Mouse (Mus musculus) spleen, adult 2 months (tissue): Measurements from ENCODE around the gene Fzd4. TPM values are rescaled to one million over a fixed set of nuclear protein-coding genes. Genes with fewer than 3 reads are reported as not detected.

ENCODE experiments used
- DNase-seq, 2 experiments: peaks; one replicate each; pipeline versions ENCODE4 v3.0.0 to v3.0.0-alpha.2; 2012 to 2021; ENCODE audit warnings: low spot score in 2 of 2, low read depth in 1 of 2
- H3K27ac ChIP-seq: fragments of 200-500 bp; 2 replicates; pipeline ENCODE4 v1.5.1; 2012; ENCODE audit warnings: low read length, inconsistent platforms; ENCODE audit not compliant: insufficient read depth
- H3K27me3 ChIP-seq: fragments of 200-500 bp; 2 replicates; pipeline ENCODE4 v1.6.1; 2012; ENCODE audit warnings: mild to moderate bottlenecking, moderate library complexity, low read length, inconsistent platforms; ENCODE audit not compliant: control insufficient read depth, insufficient read depth
- H3K36me3 ChIP-seq: fragments of 200-500 bp; 2 replicates; pipeline ENCODE4 v1.6.1; 2012; ENCODE audit warnings: mild to moderate bottlenecking, low read length, inconsistent platforms; ENCODE audit not compliant: control insufficient read depth, insufficient read depth
- H3K4me1 ChIP-seq: fragments of 200-500 bp; 2 replicates; pipeline ENCODE4 v1.6.1; 2011; ENCODE audit warnings: inconsistent platforms; ENCODE audit not compliant: control insufficient read depth, insufficient read depth, insufficient read length
- H3K4me3 ChIP-seq: fragments of 200-500 bp; 2 replicates; pipeline ENCODE4 v1.5.1; 2011; ENCODE audit warnings: mild to moderate bottlenecking, inconsistent platforms; ENCODE audit not compliant: insufficient read depth, insufficient read length; ENCODE audit errors: extremely low read depth
- CTCF ChIP-seq: fragments of 200-500 bp; IDR thresholded peaks from 2 replicates; pipeline ENCODE4 v1.5.1; 2011; ENCODE audit warnings: mild to moderate bottlenecking, inconsistent platforms; ENCODE audit not compliant: insufficient read depth, insufficient read length, insufficient replicate concordance; ENCODE audit errors: extremely low read depth
- POLR2A ChIP-seq: fragments of 200-500 bp; IDR thresholded peaks from 2 replicates; pipeline ENCODE4 v1.6.1; 2011; ENCODE audit warnings: low read depth, low read length, inconsistent platforms
- WGBS: fragments of 180-500 bp; shearing (Covaris S2); methylation state at CpG from one replicate; pipeline ENCODE4 v1.1.7; 2018; 5-methylcytosine and 5-hydroxymethylcytosine counted together
- polyA plus RNA-seq: library from polyadenylated mRNA; depleted of rRNA; stranded (reverse); fragments of >200 nt; gene quantifications from 2 replicates; pipeline ENCODE4 v1.2.3, GENCODE M21; 2012

Fzd4 gene
- polyA plus RNA-seq, 1 experiment = 1.9 TPM

- H3K27ac ChIP-seq = no peak overlapping the region
- peaks cover 9% of the 10 kb centered on the region for H3K27me3 ChIP-seq
- TF ChIP-seq CTCF (no peak), POLR2A (no peak)
- peaks cover 5% of the 10 kb centered on the region; the same call in 1 of the 2 replicates for H3K4me1 ChIP-seq
- no peak overlapping the region for H3K4me3 ChIP-seq
- no peaks in the 10 kb centered on the region for H3K36me3 ChIP-seq
- 89% methylated on average over 24 of the region's 24 CpGs for WGBS
- no peak for DNase-seq
Observed at GRCm38 (mm10) chr7:89407006-89407940, 3.1 kb downstream of the Fzd4 start.

GRCm38 (mm10) chr7:89410294-89410693, 6.1 kb downstream of the Fzd4 start:
- Histone ChIP-seq H3K27me3 (no peaks in the 10 kb centered on the region; the same call in 1 of the 2 replicates), H3K36me3 (no peaks in the 10 kb centered on the region), H3K27ac (no peak overlapping the region), H3K4me1 (no peaks in the 10 kb centered on the region; the same call in 1 of the 2 replicates), H3K4me3 (no peak overlapping the region)
- no peak for TF ChIP-seq CTCF
- TF ChIP-seq POLR2A = no peak
- 85% methylated on average over 4 of the region's 4 CpGs for WGBS
- DNase-seq = no peak

DNA sequence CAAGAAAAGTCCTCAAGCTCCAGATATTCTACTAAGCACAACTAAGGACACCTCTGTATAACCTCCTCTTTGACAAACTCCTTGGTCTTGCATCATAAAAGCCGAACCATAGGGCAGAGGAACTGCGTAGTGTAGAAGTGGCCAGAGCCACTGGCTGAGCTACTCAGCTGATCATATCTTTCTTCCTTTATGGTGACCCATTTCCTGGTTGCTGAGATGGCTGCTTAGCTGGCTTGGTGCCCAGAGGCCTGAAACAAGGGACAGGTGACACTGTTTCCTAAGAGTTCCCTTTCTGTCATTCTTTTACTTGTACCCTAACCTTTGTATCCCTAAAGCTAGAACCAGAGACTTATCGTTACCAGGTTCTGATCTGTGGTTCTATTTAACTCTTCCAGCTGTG, 7.2 kb downstream of the Fzd4 start:
- H3K27ac ChIP-seq = no peak overlapping the region
- no peaks in the 10 kb centered on the region for H3K36me3 ChIP-seq
- TF ChIP-seq CTCF (no peak), POLR2A (no peak)
- no peaks in the 10 kb centered on the region; the same call in 1 of the 2 replicates for H3K4me1 ChIP-seq
- no peak overlapping the region for H3K4me3 ChIP-seq
- DNase-seq = no peak
- H3K27me3 ChIP-seq = no peaks in the 10 kb centered on the region
- 37% methylated on average over 3 of the region's 3 CpGs for WGBS

- 73% methylated on average over 7 of the region's 7 CpGs for WGBS
- no peak overlapping the region for H3K27ac ChIP-seq
- DNase-seq = no peak
- no peaks in the 10 kb centered on the region for H3K27me3 ChIP-seq
- no peaks in the 10 kb centered on the region for H3K36me3 ChIP-seq
- TF ChIP-seq POLR2A (no peak), CTCF (no peak)
- no peak overlapping the region for H3K4me3 ChIP-seq
- no peaks in the 10 kb centered on the region; the same call in 1 of the 2 replicates for H3K4me1 ChIP-seq
Observed at GRCm38 (mm10) chr7:89412094-89412493, 7.9 kb downstream of the Fzd4 start.

- no peaks in the 10 kb centered on the region; the same call in 1 of the 2 replicates for H3K4me1 ChIP-seq
- WGBS = 72% methylated on average over 4 of the region's 4 CpGs
- H3K27me3 ChIP-seq = no peaks in the 10 kb centered on the region
- H3K4me3 ChIP-seq = no peak overlapping the region
- H3K36me3 ChIP-seq = no peaks in the 10 kb centered on the region
- no peak overlapping the region for H3K27ac ChIP-seq
- DNase-seq = no peak
- TF ChIP-seq CTCF (no peak), POLR2A (no peak)
Observed at GRCm38 (mm10) chr7:89416027-89416426, 11.9 kb downstream of the Fzd4 start.

GRCm38 (mm10) chr7:89417707-89418106, 13.6 kb downstream of the Fzd4 start:
- Histone ChIP-seq H3K27me3 (no peaks in the 10 kb centered on the region), H3K4me1 (no peaks in the 10 kb centered on the region), H3K36me3 (no peaks in the 10 kb centered on the region), H3K27ac (no peak overlapping the region), H3K4me3 (no peak overlapping the region)
- DNase-seq = no peak
- TF ChIP-seq POLR2A = no peak
- TF ChIP-seq CTCF = no peak
- WGBS = 86% methylated on average over 2 of the region's 2 CpGs

- Histone ChIP-seq H3K36me3 (no peaks in the 10 kb centered on the region), H3K4me1 (no peaks in the 10 kb centered on the region), H3K27ac (no peak overlapping the region), H3K4me3 (no peak overlapping the region), H3K27me3 (no peaks in the 10 kb centered on the region)
- DNase-seq = no peak
- 84% methylated on average over 8 of the region's 8 CpGs for whole genome bisulfite sequencing
- TF ChIP-seq POLR2A (no peak), CTCF (no peak)
Observed at GRCm38 (mm10) chr7:89418127-89418653, 14.0 kb downstream of the Fzd4 start.
